27 mouse cellular contexts compared by ENCODE assay signal in the genomic region with DNA sequence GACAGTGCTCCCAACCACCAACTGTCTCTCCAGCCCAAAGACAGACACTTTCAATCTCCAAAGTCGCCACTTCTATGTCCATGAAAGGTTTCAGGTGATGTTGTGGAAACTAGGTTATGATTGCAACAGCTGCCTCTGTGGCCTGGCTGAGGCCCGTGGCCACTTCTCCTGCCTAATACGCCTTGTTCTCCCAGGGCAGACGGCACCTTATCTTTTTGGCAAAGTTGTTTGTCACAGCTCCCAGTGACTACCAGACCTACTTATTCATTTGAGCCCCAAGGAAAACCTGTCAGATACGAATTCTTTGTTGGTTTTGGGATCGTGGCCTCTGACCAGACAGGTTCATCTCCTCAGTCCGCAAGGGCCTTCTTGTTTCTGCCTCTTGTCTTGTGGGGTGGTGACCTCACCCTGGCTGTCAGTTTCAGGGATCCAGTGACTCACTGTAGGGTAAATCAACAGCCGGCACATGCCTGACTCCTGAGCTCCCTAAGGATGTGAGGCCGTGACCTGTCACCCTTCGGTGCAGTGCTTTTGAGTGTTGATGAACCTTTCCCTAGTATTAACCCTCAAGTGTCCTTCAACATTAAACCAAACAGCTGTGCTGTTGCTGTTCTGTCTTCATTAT. TPM values are rescaled to one million over a fixed set of nuclear protein-coding genes. Genes with fewer than 3 reads are reported as not detected.
DNase-seq lines count a peak whose midpoint lies in the region; ATAC-seq lines count a peak whose summit lies in the region.
"Had no signal": no experiment of that assay in that cellular context is flagged by ENCODE, and none has a peak within 500 bp of the region (broad histone marks: within the 10 kb centered on the region; RNA-seq: fewer than 3 reads in every experiment).

No protein-coding gene starts in this region.

- H3K27me3 ChIP-seq in heart, embryonic 11.5 days (ENCODE audit: control insufficient read depth, insufficient read depth, low read length), result no peaks in the 10 kb centered on the region
- no peaks in the 10 kb centered on the region for H3K27me3 ChIP-seq in hindbrain, embryonic 10.5 days (ENCODE audit: insufficient read depth, poor library complexity, severe bottlenecking)
- H3K27me3 ChIP-seq in hindbrain, embryonic 16.5 days (replicated peaks; ENCODE audit: control insufficient read depth, insufficient read depth, low read length), result no peaks in the 10 kb centered on the region
- H3K27me3 ChIP-seq: embryonic facial prominence, embryonic 12.5 days; forebrain, embryonic 15.5 days; hindbrain, embryonic 12.5 days had no signal

- H3K4me1 ChIP-seq in heart, embryonic 11.5 days (ENCODE audit: control insufficient read depth, insufficient read depth, low read length), result no peaks in the 10 kb centered on the region
- H3K4me1 ChIP-seq in hindbrain, embryonic 10.5 days (replicated peaks), result 0 out of 2 replicates have a peak, but pooled peaks cover 2% of the 10 kb centered on the region
- H3K4me1 ChIP-seq in hindbrain, embryonic 16.5 days (ENCODE audit: control insufficient read depth, insufficient read depth, low read depth, low read length), result no peaks in the 10 kb centered on the region
- H3K4me1 ChIP-seq: embryonic facial prominence, embryonic 12.5 days; forebrain, embryonic 15.5 days; hindbrain, embryonic 12.5 days had no signal

- H3K9me3 ChIP-seq in heart, embryonic 11.5 days (replicated peaks; ENCODE audit: control insufficient read depth, low read length), result no peaks in the 10 kb centered on the region
- no peaks in the 10 kb centered on the region for H3K9me3 ChIP-seq in hindbrain, embryonic 10.5 days
- H3K9me3 ChIP-seq in hindbrain, embryonic 16.5 days (ENCODE audit: control insufficient read depth, low read length), result no peaks in the 10 kb centered on the region
- H3K9me3 ChIP-seq: embryonic facial prominence, embryonic 12.5 days; forebrain, embryonic 15.5 days; hindbrain, embryonic 12.5 days had no signal

- no peak overlapping the region for H3K27ac ChIP-seq in heart, embryonic 11.5 days (ENCODE audit: low read depth, low read length)
- H3K27ac ChIP-seq in hindbrain, embryonic 10.5 days, result no peak overlapping the region
- no peak overlapping the region for H3K27ac ChIP-seq in hindbrain, embryonic 16.5 days (ENCODE audit: low read depth, low read length)
- H3K27ac ChIP-seq: embryonic facial prominence, embryonic 12.5 days; forebrain, embryonic 15.5 days; hindbrain, embryonic 12.5 days; hindbrain, postnatal 0 days; kidney, postnatal 0 days had no signal

- WGBS in heart, embryonic 11.5 days (ENCODE audit: insufficient replicate concordance), result 35% methylated on average over 10 of the region's 10 CpGs
- 53% methylated on average over 10 of the region's 10 CpGs for WGBS in hindbrain, embryonic 10.5 days
- 67% methylated on average over 10 of the region's 10 CpGs for WGBS in hindbrain, embryonic 16.5 days

- no peak overlapping the region for H3K4me3 ChIP-seq in heart, embryonic 11.5 days (ENCODE audit: low read depth, low read length)
- H3K4me3 ChIP-seq in hindbrain, embryonic 10.5 days, result no peak overlapping the region
- H3K4me3 ChIP-seq in hindbrain, embryonic 16.5 days (ENCODE audit: low read length), result no peak overlapping the region
- H3K4me3 ChIP-seq: embryonic facial prominence, embryonic 12.5 days; forebrain, embryonic 15.5 days; hindbrain, embryonic 12.5 days had no signal

- DNase-seq in adrenal gland, adult 8-10 months, result peak; percentile 53
- DNase-seq in adrenal gland, postnatal 10 days, result no peak
- DNase-seq in heart, adult 11 months, result peak; percentile 91
- DNase-seq in hindbrain, embryonic 10.5 days (ENCODE audit: low spot score), result peak; percentile 20
- no peak for DNase-seq in kidney, postnatal 36 days
- DNase-seq: cerebellum, adult 11-12 months; cerebellum, adult 9-10 months; cerebellum, postnatal 25 days; gastrocnemius, postnatal 36 days; kidney, adult 11 months; kidney, adult 9 months had no signal

- no peak overlapping the region for H3K4me2 ChIP-seq in heart, embryonic 11.5 days
- H3K4me2 ChIP-seq in hindbrain, embryonic 16.5 days (ENCODE audit: low read length), result no peak overlapping the region
- H3K4me2 ChIP-seq: embryonic facial prominence, embryonic 12.5 days; forebrain, embryonic 15.5 days; hindbrain, embryonic 12.5 days had no signal

- no peaks in the 10 kb centered on the region for H3K36me3 ChIP-seq in heart, embryonic 11.5 days (ENCODE audit: control insufficient read depth, insufficient read depth, low read length)
- no peaks in the 10 kb centered on the region for H3K36me3 ChIP-seq in hindbrain, embryonic 10.5 days
- no peaks in the 10 kb centered on the region for H3K36me3 ChIP-seq in hindbrain, embryonic 16.5 days (ENCODE audit: control insufficient read depth, insufficient read depth, low read length)
- H3K36me3 ChIP-seq: embryonic facial prominence, embryonic 12.5 days; forebrain, embryonic 15.5 days; hindbrain, embryonic 12.5 days had no signal

- H3K9ac ChIP-seq in heart, embryonic 11.5 days (ENCODE audit: low read depth, low read length), result no peak overlapping the region
- H3K9ac ChIP-seq in hindbrain, embryonic 16.5 days (ENCODE audit: low read depth, low read length), result no peak overlapping the region
- H3K9ac ChIP-seq: embryonic facial prominence, embryonic 12.5 days; forebrain, embryonic 15.5 days; hindbrain, embryonic 12.5 days had no signal

- no peak for ATAC-seq in heart, embryonic 11.5 days (replicated peaks; ENCODE audit: insufficient number of reproducible peaks, low FRiP score, low TSS enrichment)
- ATAC-seq in hindbrain, embryonic 16.5 days, result no peak
- ATAC-seq: activated CD4-positive, CD25-positive, alpha-beta regulatory T cell, adult 4 months; CD4-positive, CD25-positive, alpha-beta regulatory T cell, adult 4 months; forebrain, embryonic 15.5 days; hindbrain, postnatal 0 days had no signal

RNA-seq across cellular contexts. Expression of a gene that starts 15.1 kb away (rescaled TPM):
- total RNA-seq in adrenal gland, adult 8-10 months (2022), result under 1 TPM in 3 of 4 experiments, not detected in 1; 0.15 to 0.51 (median 0.17) TPM
- under 1 TPM in 1 of 2 experiments, not detected in 1; 0.33 TPM for total RNA-seq in adrenal gland, postnatal 10 days (2021)
- polyA plus RNA-seq in heart, embryonic 11.5 days (2014; fragmentation: Nextera tagmentation; extraction: Ambion mirVana), result 0.10 and 0.17 TPM in 2 replicates
- polyA plus RNA-seq in hindbrain, embryonic 10.5 days (2016; fragmentation: Nextera tagmentation; extraction: Ambion mirVana), result 1.2 and 1.5 TPM in 2 replicates
- polyA plus RNA-seq in hindbrain, embryonic 16.5 days (2015; fragmentation: Nextera tagmentation; extraction: Ambion mirVana), result 1.6 and 2.6 TPM in 2 replicates
- total RNA-seq: gastrocnemius, postnatal 36 days; MEL had no signal
- polyA plus RNA-seq: activated CD4-positive, CD25-positive, alpha-beta regulatory T cell, adult 4 months; CD4-positive, CD25-positive, alpha-beta regulatory T cell, adult 4 months had no signal

RNA-seq across cellular contexts. Expression of a gene that starts 23.9 kb away (rescaled TPM):
- 100 to 1,000 TPM in 1 of 4 experiments, 10 to 100 TPM in 3; 74.5 to 104 (median 81.9) TPM for total RNA-seq in adrenal gland, adult 8-10 months (2022)
- 10 to 100 TPM; 58.5 to 62.7 TPM for total RNA-seq in adrenal gland, postnatal 10 days (2021)
- polyA plus RNA-seq in heart, embryonic 11.5 days (2014; fragmentation: Nextera tagmentation; extraction: Ambion mirVana), result 97.4 and 105 TPM in 2 replicates
- polyA plus RNA-seq in hindbrain, embryonic 10.5 days (2016; fragmentation: Nextera tagmentation; extraction: Ambion mirVana), result 162 and 178 TPM in 2 replicates
- 156 and 165 TPM in 2 replicates for polyA plus RNA-seq in hindbrain, embryonic 16.5 days (2015; fragmentation: Nextera tagmentation; extraction: Ambion mirVana)

RNA-seq across cellular contexts. Expression of a gene that starts 29.7 kb away (rescaled TPM):
- total RNA-seq in adrenal gland, adult 8-10 months (2022), result not detected
- not detected for total RNA-seq in adrenal gland, postnatal 10 days (2021)
- polyA plus RNA-seq in heart, embryonic 11.5 days (2014; fragmentation: Nextera tagmentation; extraction: Ambion mirVana), result not detected in 2 replicates
- not detected in 2 replicates for polyA plus RNA-seq in hindbrain, embryonic 10.5 days (2016; fragmentation: Nextera tagmentation; extraction: Ambion mirVana)
- polyA plus RNA-seq in hindbrain, embryonic 16.5 days (2015; fragmentation: Nextera tagmentation; extraction: Ambion mirVana), result not detected in 2 replicates
- total RNA-seq: gastrocnemius, adult 8-10 months; gastrocnemius, postnatal 36 days; heart, adult 8-10 months; heart, postnatal 10 days; hindbrain, postnatal 0 days; MEL had no signal
- polyA plus RNA-seq: activated CD4-positive, CD25-positive, alpha-beta regulatory T cell, adult 4 months; CD4-positive, CD25-positive, alpha-beta regulatory T cell, adult 4 months; cortical plate, adult 2 months; embryonic facial prominence, embryonic 12.5 days; forebrain, embryonic 11.5 days; forebrain, embryonic 15.5 days; heart, embryonic 14.5 days; hindbrain, embryonic 12.5 days; hindbrain, postnatal 0 days; kidney, postnatal 0 days had no signal

RNA-seq across cellular contexts. Expression of a gene that starts 30.8 kb away (rescaled TPM):
- 10 to 100 TPM; 39.0 to 48.4 (median 43.6) TPM for total RNA-seq in adrenal gland, adult 8-10 months (2022)
- total RNA-seq in adrenal gland, postnatal 10 days (2021), result 10 to 100 TPM; 34.5 to 40.5 TPM
- polyA plus RNA-seq in heart, embryonic 11.5 days (2014; fragmentation: Nextera tagmentation; extraction: Ambion mirVana), result 42.9 and 44.1 TPM in 2 replicates
- 91.6 and 95.3 TPM in 2 replicates for polyA plus RNA-seq in hindbrain, embryonic 10.5 days (2016; fragmentation: Nextera tagmentation; extraction: Ambion mirVana)
- polyA plus RNA-seq in hindbrain, embryonic 16.5 days (2015; fragmentation: Nextera tagmentation; extraction: Ambion mirVana), result 48.8 and 51.7 TPM in 2 replicates

RNA-seq across cellular contexts. Expression of a gene that starts 30.8 kb away (rescaled TPM):
- 10 to 100 TPM; 10.8 to 13.1 (median 11.9) TPM for total RNA-seq in adrenal gland, adult 8-10 months (2022)
- 10 to 100 TPM; 10.1 to 11.1 TPM for total RNA-seq in adrenal gland, postnatal 10 days (2021)
- 7.9 and 8.6 TPM in 2 replicates for polyA plus RNA-seq in heart, embryonic 11.5 days (2014; fragmentation: Nextera tagmentation; extraction: Ambion mirVana)
- 8.6 and 9.6 TPM in 2 replicates for polyA plus RNA-seq in hindbrain, embryonic 10.5 days (2016; fragmentation: Nextera tagmentation; extraction: Ambion mirVana)
- 4.5 and 5.6 TPM in 2 replicates for polyA plus RNA-seq in hindbrain, embryonic 16.5 days (2015; fragmentation: Nextera tagmentation; extraction: Ambion mirVana)

Comparison
In these comparisons a context has a peak if more than half of its experiments do, and no peak if none do; other contexts are left out.
1. DNase-seq: peak in adrenal gland, adult 8-10 months (single experiment), heart, adult 11 months (single experiment) and hindbrain, embryonic 10.5 days (single experiment); none in adrenal gland, postnatal 10 days (single experiment) and kidney, postnatal 36 days (0 of 2).